Mouse (Mus musculus) 3134 (cell line): Measurements from ENCODE around the gene Zfp277.
A peak's percentile ranks its signal among the peaks of the same experiment; 100 is the strongest.

Source experiments
- DNase-seq: peaks from one replicate; pipeline ENCODE4 v3.0.0-alpha.2; 2011; ENCODE audit warnings: low spot score; ENCODE audit not compliant: insufficient read length; ENCODE audit errors: extremely low read depth

Zfp277 gene

GRCm38 (mm10) chr12:40445648-40446449, at the start of gene Zfp277, which contains the start of gene Dock4:
Gene Zfp277 (minus strand): TSS chr12:40445902.
Gene Dock4 (plus strand): TSS chr12:40445952.
- peak; percentile 99 for DNase-seq

- DNase-seq, result no peak
These were observed 40.5 kb upstream of the Zfp277 start for GRCm38 (mm10) chr12:40486047-40486837.

DNA sequence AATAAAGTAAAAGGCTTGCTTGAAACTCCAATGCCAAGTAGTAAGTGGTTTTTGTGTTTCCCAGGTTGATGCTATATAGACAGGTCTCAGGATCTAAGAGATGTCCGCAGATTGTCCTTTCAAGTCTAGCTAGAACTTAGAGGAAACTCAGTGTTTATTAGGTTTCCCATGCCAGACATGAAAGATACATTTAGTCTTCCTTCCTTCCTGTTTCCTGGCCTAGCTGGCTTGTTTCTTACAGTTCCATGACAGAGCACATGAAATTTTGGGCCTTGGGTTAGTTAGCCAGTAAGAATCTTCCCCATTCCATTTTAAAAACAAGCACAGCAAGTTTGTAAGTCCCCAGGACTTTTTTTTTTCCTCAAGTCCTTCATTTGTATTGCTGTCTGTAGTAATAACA, 39.5 kb upstream of the Zfp277 start:
- DNase-seq, result no peak

GRCm38 (mm10) chr12:40484224-40484623, 38.5 kb upstream of the Zfp277 start:
- no peak for DNase-seq

DNA sequence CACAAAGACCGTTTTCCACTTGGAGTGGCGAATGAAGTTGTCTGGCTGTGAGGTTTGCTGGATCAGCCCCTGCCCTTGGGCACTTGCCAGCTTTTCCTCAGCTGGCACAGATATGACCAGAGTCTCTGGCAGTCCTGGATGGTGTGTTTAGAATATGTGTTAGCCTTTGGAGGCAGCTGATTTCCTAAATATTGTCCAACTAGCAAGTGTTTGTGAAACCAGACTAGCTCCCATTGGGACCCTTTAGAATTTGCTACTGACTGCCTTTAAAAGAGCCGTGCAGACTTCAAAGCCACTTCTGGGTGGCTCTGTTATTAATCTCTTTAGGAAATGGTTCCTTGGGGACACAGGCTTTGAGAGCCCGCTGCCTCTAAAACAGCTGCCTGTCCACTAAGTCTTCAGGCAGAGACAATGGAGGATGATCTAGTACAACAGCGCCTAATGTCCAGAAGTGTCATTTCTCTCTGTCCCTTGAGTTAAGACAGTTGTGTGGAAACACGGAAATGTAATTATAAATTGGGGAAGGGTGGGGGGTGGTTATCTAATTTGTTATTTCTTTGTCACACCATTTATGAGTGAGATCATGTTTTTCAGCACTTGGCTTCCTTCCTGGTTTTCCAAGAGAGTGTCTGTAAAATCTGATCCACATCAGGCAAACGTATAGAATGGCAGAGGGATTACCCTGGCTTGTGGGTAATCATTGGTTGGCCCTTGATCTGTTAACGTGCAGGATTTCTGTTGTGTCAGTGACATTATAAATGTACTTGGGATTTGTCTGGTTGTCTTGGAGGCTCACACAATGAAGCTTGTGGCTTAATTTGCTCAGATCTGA, 32.1 kb upstream of the Zfp277 start:
- no peak for DNase-seq

DNA sequence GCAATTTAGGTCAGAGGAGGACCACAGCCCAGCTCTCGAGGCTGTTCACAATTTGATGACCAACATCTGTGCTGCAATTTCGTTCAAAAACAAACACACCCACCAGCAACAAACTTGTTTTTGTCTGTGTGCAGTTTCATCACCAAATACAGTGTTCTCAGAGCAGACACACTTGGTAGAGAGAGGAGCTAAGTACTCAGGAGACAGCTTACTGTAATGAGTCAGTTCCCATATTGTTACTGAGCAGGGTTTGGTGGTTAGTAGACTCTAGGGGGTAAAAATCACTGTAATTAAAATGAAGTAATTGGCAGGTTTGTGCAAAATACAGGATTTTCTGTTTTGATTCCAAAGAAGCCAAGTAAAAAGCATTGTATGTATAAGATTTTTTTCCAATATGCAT, 28.0 kb upstream of the Zfp277 start:
- DNase-seq, result no peak

GRCm38 (mm10) chr12:40471649-40472399, 26.1 kb upstream of the Zfp277 start:
- DNase-seq, result no peak

DNA sequence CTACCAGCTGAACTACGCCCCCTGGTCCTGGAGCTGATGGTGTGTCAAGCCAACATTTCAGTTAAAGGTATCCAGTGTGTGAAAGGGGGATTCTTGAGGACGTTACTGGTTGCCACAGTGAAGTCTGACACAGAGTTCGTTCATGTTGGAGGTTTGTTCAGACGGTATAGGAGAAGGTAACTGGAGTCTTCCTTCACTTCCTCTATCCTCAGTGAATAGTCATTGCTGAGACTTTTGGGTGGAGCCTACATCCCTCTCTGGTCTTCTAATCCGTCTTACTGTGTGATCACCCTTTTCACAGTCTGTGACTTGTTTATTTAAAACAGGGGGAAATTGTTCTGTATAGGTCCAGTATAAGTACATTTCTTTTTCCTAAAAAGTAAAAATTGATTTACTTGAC, 23.3 kb upstream of the Zfp277 start:
- DNase-seq, result no peak

- no peak for DNase-seq
These were observed 22.5 kb upstream of the Zfp277 start for GRCm38 (mm10) chr12:40468235-40468634.

DNA sequence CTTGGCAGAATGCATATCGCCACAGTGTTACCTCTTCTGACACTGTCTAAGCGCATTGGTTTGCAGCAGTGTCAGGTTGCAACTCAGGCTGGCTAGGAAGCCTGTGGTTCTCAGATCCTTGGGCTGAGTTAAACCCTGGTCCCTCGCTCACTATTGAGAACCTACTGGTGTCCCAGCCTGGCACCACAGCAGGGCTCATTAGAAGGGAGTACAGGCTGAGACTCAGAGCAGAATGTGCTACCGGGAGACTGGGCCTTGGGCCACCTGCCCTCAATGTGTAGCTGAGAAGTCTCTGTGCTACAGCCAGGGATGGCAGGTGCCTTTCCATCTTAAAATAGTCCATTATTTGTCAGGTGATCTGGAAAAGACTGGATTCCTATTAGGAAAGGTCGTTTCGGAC, 18.6 kb upstream of the Zfp277 start:
- DNase-seq, result no peak

DNA sequence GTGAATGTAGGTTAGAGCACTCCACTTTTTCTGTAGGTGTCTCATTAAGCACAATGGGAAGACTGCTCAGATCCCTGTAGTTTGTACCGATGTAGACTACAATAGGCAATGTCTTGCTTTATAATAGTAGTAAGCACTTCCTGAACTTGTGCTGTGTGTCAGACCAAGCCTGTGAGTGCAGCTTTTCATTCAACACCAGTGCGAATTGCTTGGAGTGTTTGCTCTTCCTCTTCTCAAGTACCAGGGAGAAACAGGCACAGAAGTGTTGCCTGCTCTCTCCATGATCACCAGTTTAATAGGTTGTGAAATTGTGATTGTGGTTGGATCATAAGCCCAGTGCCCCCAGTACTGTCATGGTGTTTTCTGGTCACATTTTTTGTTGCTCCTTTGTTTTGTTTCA, 18.1 kb upstream of the Zfp277 start:
- DNase-seq, result no peak

GRCm38 (mm10) chr12:40462693-40463235, 17.1 kb upstream of the Zfp277 start:
- DNase-seq, result no peak

DNA sequence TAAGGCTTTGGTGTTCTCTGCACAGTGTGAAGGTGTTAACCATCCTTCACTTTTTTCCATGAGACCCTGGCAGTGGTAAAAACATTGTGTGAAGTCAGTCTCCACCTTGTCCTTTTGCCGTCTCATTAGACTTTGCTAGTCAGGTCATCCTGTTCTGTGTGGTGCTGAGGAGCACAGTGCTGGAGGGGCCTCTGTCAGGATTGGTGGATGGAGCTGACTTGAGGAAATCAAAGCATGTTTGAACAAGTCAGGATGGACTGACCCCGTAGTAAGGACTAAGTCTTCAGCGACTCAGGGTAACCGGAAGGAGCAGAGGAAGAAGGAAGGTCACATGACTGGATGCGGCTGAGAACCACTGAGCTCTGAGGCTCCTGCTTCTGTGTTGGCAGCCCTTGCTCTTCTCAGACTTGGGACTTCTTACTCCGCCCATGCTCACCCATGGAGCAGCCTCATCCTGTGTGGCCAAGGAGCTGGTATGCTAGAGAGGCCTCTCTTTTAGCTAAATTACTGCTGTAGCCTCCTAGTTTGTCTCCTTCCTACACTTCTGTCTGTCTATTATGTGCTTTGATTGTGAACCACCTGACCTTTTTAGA, 14.1 kb upstream of the Zfp277 start:
- no peak for DNase-seq

DNA sequence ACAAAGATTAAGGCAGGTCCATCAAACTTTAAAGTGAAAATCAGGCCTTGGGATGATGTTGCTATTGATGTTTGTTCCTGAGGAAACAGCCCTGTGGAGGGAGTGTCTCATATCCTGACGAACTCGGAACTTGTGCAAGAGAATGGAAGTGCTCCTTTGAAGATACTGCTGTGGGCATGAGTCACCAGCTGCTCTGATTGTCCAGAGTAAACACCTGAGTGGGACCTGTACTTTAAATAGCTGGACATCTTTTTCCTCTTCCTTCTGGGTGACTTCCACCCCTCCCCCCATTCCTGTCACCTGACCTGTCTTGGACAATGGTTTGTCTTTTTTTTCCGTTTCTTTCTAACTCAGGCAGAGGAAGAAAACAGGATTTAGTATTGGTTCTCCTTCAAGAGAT, 13.3 kb upstream of the Zfp277 start:
- no peak for DNase-seq

DNA sequence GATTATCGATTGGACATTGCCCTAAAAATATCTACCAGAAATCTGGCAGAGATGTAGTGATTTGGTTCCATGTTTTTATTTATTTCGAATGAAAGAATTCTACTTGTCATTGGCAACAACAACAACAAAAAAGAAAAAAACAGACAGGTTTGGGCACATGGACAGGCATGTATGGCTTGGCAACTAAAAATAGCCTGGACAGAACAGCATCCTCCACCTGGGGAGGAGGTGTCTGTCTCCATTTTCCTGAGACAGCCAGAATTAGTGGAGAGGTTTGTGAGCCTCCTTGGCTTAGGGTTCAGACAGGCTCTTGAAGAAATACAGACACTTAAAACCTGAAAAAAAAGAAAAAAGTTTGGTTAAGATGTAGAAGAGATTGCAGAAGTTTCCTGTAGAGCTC, 10.8 kb upstream of the Zfp277 start:
- no peak for DNase-seq

DNA sequence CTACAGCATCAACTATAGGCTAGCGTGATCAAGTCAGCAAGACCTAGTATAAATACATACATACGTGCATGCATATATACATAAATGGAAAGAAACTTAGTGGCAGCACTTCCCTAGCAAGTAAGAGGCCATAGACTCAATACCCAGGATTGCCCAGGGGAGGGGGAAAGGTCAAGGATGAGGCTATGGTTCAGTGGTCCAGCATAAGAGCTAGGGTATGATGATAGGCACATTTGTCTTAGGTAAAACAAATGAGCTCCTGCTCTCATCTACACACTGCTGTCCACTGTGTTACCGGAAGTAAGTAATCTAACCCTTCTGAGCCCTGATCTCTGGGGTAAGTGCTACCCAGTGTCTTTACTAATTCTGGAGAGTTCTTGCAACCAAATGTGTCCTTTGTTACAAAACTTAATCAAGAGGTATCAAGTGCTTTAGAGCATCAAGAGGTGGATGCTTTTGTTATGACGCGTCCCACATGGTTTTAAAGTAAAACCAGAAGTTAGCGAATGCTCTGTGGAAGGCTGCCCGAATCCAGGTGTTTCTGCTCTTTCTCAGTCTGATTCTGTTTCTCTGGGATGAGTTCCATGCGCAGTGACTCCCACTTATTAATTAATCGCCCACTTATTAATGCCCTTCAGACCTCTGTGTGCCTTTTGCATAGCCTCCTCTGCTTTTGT, 3.6 kb upstream of the Zfp277 start:
- DNase-seq, result no peak

- no peak for DNase-seq
These were observed 2.1 kb upstream of the Zfp277 start for GRCm38 (mm10) chr12:40447561-40448355.
